In the genomic region with DNA sequence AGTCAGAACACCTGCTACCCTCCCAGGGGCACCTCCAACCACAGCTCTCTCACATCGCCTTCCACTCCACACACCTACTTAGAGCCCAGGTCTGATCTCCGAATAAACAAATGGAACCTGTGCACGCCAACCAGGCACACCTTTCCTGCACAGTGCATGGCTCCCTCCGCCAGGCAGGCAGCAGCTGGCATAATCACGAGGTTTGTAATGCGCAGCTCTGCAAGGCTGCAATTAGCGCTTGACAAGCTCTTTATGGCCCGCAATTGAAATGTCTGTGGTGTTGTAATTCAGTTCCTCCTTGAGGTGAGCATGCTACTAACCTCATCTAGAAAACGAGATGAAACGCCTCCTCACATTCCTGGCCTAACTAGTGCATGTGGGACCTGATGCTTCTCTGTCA, we compare ENCODE assay signal across 25 mouse cellular contexts. TPM values are rescaled to one million over a fixed set of nuclear protein-coding genes. Genes with fewer than 3 reads are reported as not detected.
DNase-seq lines count a peak whose midpoint lies in the region; ATAC-seq lines count a peak whose summit lies in the region.
"Had no signal": no experiment of that assay in that cellular context is flagged by ENCODE, and none has a peak within 500 bp of the region (broad histone marks: within the 10 kb centered on the region; RNA-seq: fewer than 3 reads in every experiment).

No protein-coding gene starts in this region.

- no peak for DNase-seq in forebrain, embryonic 14.5 days (ENCODE audit: low spot score)
- no peak for DNase-seq in neural tube, embryonic 10.5 days (ENCODE audit: extremely low spot score, low spot score)
- DNase-seq in large intestine, adult 2 months (ENCODE audit: low read depth, low spot score) = peak; percentile 63
- no peak for DNase-seq in Muller cell, postnatal 12 days (ENCODE audit: inconsistent ontology term)
- DNase-seq: adrenal gland, postnatal 10 days; adrenal gland, postnatal 36 days; cerebellum, adult 11 months; cerebellum, adult 2 months; cerebellum, adult 9-11 months; cerebellum, postnatal 25 days; gastrocnemius, adult 2 months; gastrocnemius, postnatal 14 days; heart, adult 11 months had no signal

- H3K9ac ChIP-seq in forebrain, embryonic 15.5 days (replicated peaks) = no peak overlapping the region
- H3K9ac ChIP-seq in forebrain, embryonic 14.5 days (ENCODE audit: low read length) = no peak overlapping the region
- H3K9ac ChIP-seq in neural tube, embryonic 13.5 days = no peak overlapping the region
- no peak overlapping the region for H3K9ac ChIP-seq in hindbrain, embryonic 13.5 days
- H3K9ac ChIP-seq: embryonic facial prominence, embryonic 12.5 days; embryonic facial prominence, embryonic 15.5 days; forebrain, embryonic 12.5 days; hindbrain, embryonic 14.5 days had no signal

- H3K27me3 ChIP-seq in forebrain, embryonic 15.5 days = no peaks in the 10 kb centered on the region
- H3K27me3 ChIP-seq in forebrain, embryonic 14.5 days (replicated peaks; ENCODE audit: control insufficient read depth, insufficient read depth, low read length) = no peaks in the 10 kb centered on the region
- H3K27me3 ChIP-seq in neural tube, embryonic 13.5 days = no peaks in the 10 kb centered on the region; the same call in 1 of the 2 replicates
- no peaks in the 10 kb centered on the region for H3K27me3 ChIP-seq in hindbrain, embryonic 13.5 days
- H3K27me3 ChIP-seq: embryonic facial prominence, embryonic 12.5 days; embryonic facial prominence, embryonic 15.5 days; forebrain, embryonic 12.5 days had no signal

- H3K4me1 ChIP-seq in forebrain, embryonic 15.5 days = no peaks in the 10 kb centered on the region
- H3K4me1 ChIP-seq in forebrain, embryonic 14.5 days (ENCODE audit: control insufficient read depth, insufficient read depth, low read length) = no peaks in the 10 kb centered on the region
- no peaks in the 10 kb centered on the region; the same call in 1 of the 2 replicates for H3K4me1 ChIP-seq in neural tube, embryonic 13.5 days (replicated peaks)
- H3K4me1 ChIP-seq in hindbrain, embryonic 13.5 days (replicated peaks) = peaks cover 2% of the 10 kb centered on the region; the same call in 1 of the 2 replicates
- H3K4me1 ChIP-seq: embryonic facial prominence, embryonic 12.5 days; embryonic facial prominence, embryonic 15.5 days; forebrain, embryonic 12.5 days had no signal

- H3K36me3 ChIP-seq in forebrain, embryonic 15.5 days = no peaks in the 10 kb centered on the region
- no peaks in the 10 kb centered on the region for H3K36me3 ChIP-seq in forebrain, embryonic 14.5 days (ENCODE audit: control insufficient read depth, insufficient read depth, low read length)
- H3K36me3 ChIP-seq in neural tube, embryonic 13.5 days = no peaks in the 10 kb centered on the region
- H3K36me3 ChIP-seq in hindbrain, embryonic 13.5 days = no peaks in the 10 kb centered on the region
- H3K36me3 ChIP-seq: embryonic facial prominence, embryonic 12.5 days; embryonic facial prominence, embryonic 15.5 days; forebrain, embryonic 12.5 days had no signal

- H3K4me3 ChIP-seq in forebrain, embryonic 15.5 days = no peak overlapping the region
- no peak overlapping the region for H3K4me3 ChIP-seq in forebrain, embryonic 14.5 days (ENCODE audit: low read depth, low read length)
- H3K4me3 ChIP-seq in neural tube, embryonic 13.5 days = no peak overlapping the region
- H3K4me3 ChIP-seq in hindbrain, embryonic 13.5 days = no peak overlapping the region
- H3K4me3 ChIP-seq: embryonic facial prominence, embryonic 12.5 days; embryonic facial prominence, embryonic 15.5 days; forebrain, embryonic 12.5 days; gastrocnemius, adult 2 months had no signal

- H3K9me3 ChIP-seq in forebrain, embryonic 15.5 days = no peaks in the 10 kb centered on the region
- H3K9me3 ChIP-seq in forebrain, embryonic 14.5 days (replicated peaks; ENCODE audit: control insufficient read depth, low read length) = no peaks in the 10 kb centered on the region
- 0 out of 2 replicates have a peak, but pooled peaks cover 3% of the 10 kb centered on the region for H3K9me3 ChIP-seq in neural tube, embryonic 13.5 days
- H3K9me3 ChIP-seq in hindbrain, embryonic 13.5 days = no peaks in the 10 kb centered on the region; the same call in 1 of the 2 replicates
- H3K9me3 ChIP-seq: embryonic facial prominence, embryonic 12.5 days; embryonic facial prominence, embryonic 15.5 days; forebrain, embryonic 12.5 days had no signal

- H3K4me2 ChIP-seq in forebrain, embryonic 15.5 days (replicated peaks) = no peak overlapping the region
- H3K4me2 ChIP-seq in forebrain, embryonic 14.5 days (ENCODE audit: low read length) = no peak overlapping the region
- H3K4me2 ChIP-seq in neural tube, embryonic 13.5 days = no peak overlapping the region
- no peak overlapping the region for H3K4me2 ChIP-seq in hindbrain, embryonic 13.5 days
- H3K4me2 ChIP-seq: embryonic facial prominence, embryonic 12.5 days; embryonic facial prominence, embryonic 15.5 days; forebrain, embryonic 12.5 days; heart, embryonic 11.5 days; hindbrain, embryonic 14.5 days had no signal

- no peak overlapping the region for H3K27ac ChIP-seq in forebrain, embryonic 15.5 days (replicated peaks)
- H3K27ac ChIP-seq in forebrain, embryonic 14.5 days (ENCODE audit: low read depth, low read length) = no peak overlapping the region
- no peak overlapping the region for H3K27ac ChIP-seq in neural tube, embryonic 13.5 days (replicated peaks)
- H3K27ac ChIP-seq in hindbrain, embryonic 13.5 days = no peak overlapping the region
- H3K27ac ChIP-seq: embryonic facial prominence, embryonic 12.5 days; embryonic facial prominence, embryonic 15.5 days; forebrain, embryonic 12.5 days; gastrocnemius, adult 2 months; hindbrain, embryonic 14.5 days; hindbrain, postnatal 0 days had no signal

- ATAC-seq in forebrain, embryonic 15.5 days (replicated peaks) = peak; percentile 41; the same call in 1 of the 2 replicates
- no peak for ATAC-seq in forebrain, embryonic 14.5 days
- ATAC-seq in neural tube, embryonic 13.5 days (ENCODE audit: low read depth) = peak; percentile 45; the same call in 1 of the 2 replicates
- ATAC-seq in hindbrain, embryonic 13.5 days (ENCODE audit: low FRiP score) = no peak
- no peak for ATAC-seq in megakaryocyte progenitor cell, adult 5-6 weeks (replicated peaks; ENCODE audit: poor library complexity)
- ATAC-seq: hindbrain, postnatal 0 days; inflammation-experienced regulatory T-cells, adult 6 months; Patski had no signal

- WGBS in forebrain, embryonic 15.5 days = 76% methylated on average over 10 of the region's 10 CpGs
- 81% methylated on average over 10 of the region's 10 CpGs for WGBS in forebrain, embryonic 14.5 days
- WGBS in neural tube, embryonic 13.5 days = 39% methylated on average over 10 of the region's 10 CpGs
- WGBS in large intestine, adult 2 months = 16% methylated on average over 10 of the region's 10 CpGs
- WGBS in hindbrain, embryonic 13.5 days = 82% methylated on average over 10 of the region's 10 CpGs

RNA-seq across cellular contexts. Expression of a gene that starts 23.7 kb away (rescaled TPM):
- polyA plus RNA-seq in forebrain, embryonic 15.5 days (2015; fragmentation: Nextera tagmentation; extraction: Ambion mirVana) = 3.6 and 5.4 TPM in 2 replicates
- polyA plus RNA-seq in forebrain, embryonic 14.5 days (2014; fragmentation: Nextera tagmentation; extraction: Ambion mirVana) = 1.7 and 3.5 TPM in 2 replicates
- polyA plus RNA-seq in neural tube, embryonic 13.5 days (2015; fragmentation: Nextera tagmentation; extraction: Ambion mirVana) = 4.3 and 5.0 TPM in 2 replicates
- 0.12 and 0.14 TPM in 2 replicates for polyA plus RNA-seq in large intestine, adult 2 months (2012; rRNA removed)
- polyA plus RNA-seq in hindbrain, embryonic 13.5 days (2015; fragmentation: Nextera tagmentation; extraction: Ambion mirVana) = 4.0 and 4.8 TPM in 2 replicates
- total RNA-seq in megakaryocyte progenitor cell, adult 5-6 weeks (2015) = 0.02 TPM in 1 of 2 replicates, not detected in the other
- total RNA-seq in megakaryocyte progenitor cell, adult 5-6 weeks (2017) = not detected in 2 replicates
- polyA plus RNA-seq: inflammation-experienced regulatory T-cells, adult 6 months; Patski had no signal

Comparison
In these comparisons a context has a peak if more than half of its experiments do, and no peak if none do; other contexts are left out.
1. ATAC-seq: peak in forebrain, embryonic 15.5 days (single experiment) and neural tube, embryonic 13.5 days (single experiment); none in forebrain, embryonic 14.5 days (single experiment), hindbrain, embryonic 13.5 days (single experiment) and megakaryocyte progenitor cell, adult 5-6 weeks (single experiment).